Mouse (Mus musculus): Measurements from ENCODE around the gene Gm28230. TPM values are rescaled to one million over a fixed set of nuclear protein-coding genes. Genes with fewer than 3 reads are reported as not detected.

The Gm28230 gene
- polyA plus RNA-seq, 1 experiment = 0.18 TPM

GRCm38 (mm10) chr2:74710929-74711543 lies 15.5 kb upstream of the Gm28230 start:
- H3K4me1 ChIP-seq (ENCODE audit: control insufficient read depth, insufficient read depth, low read length) = no peaks in the 10 kb centered on the region
- TF ChIP-seq CTCF (IDR thresholded peaks at IDR 0.05; ENCODE audit: insufficient read depth, low read length) = no peak
- no peak for TF ChIP-seq POLR2A (IDR thresholded peaks at IDR 0.05; ENCODE audit: borderline replicate concordance, extremely low read depth, low read depth, low read length)
- no peak overlapping the region for H3K4me3 ChIP-seq (replicated peaks; ENCODE audit: extremely low read depth, low read depth, low read length)
- WGBS = 5% methylated on average over 16 of the region's 16 CpGs
- no peak for DNase-seq

- H3K4me3 ChIP-seq (replicated peaks; ENCODE audit: extremely low read depth, low read depth, low read length) = no peak within 1 kb of the TSS
- H3K4me1 ChIP-seq (ENCODE audit: control insufficient read depth, insufficient read depth, low read length) = no peaks in the 10 kb centered on the region
- 3% methylated on average over 65 of the region's 65 CpGs for WGBS
- no peak for TF ChIP-seq CTCF (IDR thresholded peaks at IDR 0.05; ENCODE audit: insufficient read depth, low read length)
- TF ChIP-seq POLR2A (IDR thresholded peaks at IDR 0.05; ENCODE audit: borderline replicate concordance, extremely low read depth, low read depth, low read length) = no peak
- DNase-seq = no peak
Observed at GRCm38 (mm10) chr2:74711721-74712621, 14.6 kb upstream of the Gm28230 start, which contains the start of the genes Hoxd3 and Hoxd4. TSS of gene Hoxd3 (plus strand) at chr2:74711927. TSS of gene Hoxd4 (plus strand) at chr2:74711929.

- H3K4me1 ChIP-seq (ENCODE audit: control insufficient read depth, insufficient read depth, low read length) = no peaks in the 10 kb centered on the region
- DNase-seq = no peak
- no peak for TF ChIP-seq CTCF (IDR thresholded peaks at IDR 0.05; ENCODE audit: insufficient read depth, low read length)
- no peak for TF ChIP-seq POLR2A (IDR thresholded peaks at IDR 0.05; ENCODE audit: borderline replicate concordance, extremely low read depth, low read depth, low read length)
- WGBS = 11% methylated on average over 19 of the region's 19 CpGs
- no peak overlapping the region for H3K4me3 ChIP-seq (replicated peaks; ENCODE audit: extremely low read depth, low read depth, low read length)
Observed at GRCm38 (mm10) chr2:74713239-74714150, 13.0 kb upstream of the Gm28230 start.

- Histone ChIP-seq H3K4me3 (replicated peaks; ENCODE audit: extremely low read depth, low read depth, low read length) (no peak overlapping the region), H3K4me1 (ENCODE audit: control insufficient read depth, insufficient read depth, low read length) (no peaks in the 10 kb centered on the region)
- TF ChIP-seq CTCF (IDR thresholded peaks at IDR 0.05; ENCODE audit: insufficient read depth, low read length) = no peak
- no peak for DNase-seq
- WGBS = 16% methylated on average over 18 of the region's 18 CpGs
Observed at GRCm38 (mm10) chr2:74714156-74714789, 12.3 kb upstream of the Gm28230 start.

GRCm38 (mm10) chr2:74714881-74715280 lies 11.6 kb upstream of the Gm28230 start:
- no peak for DNase-seq
- TF ChIP-seq CTCF (IDR thresholded peaks at IDR 0.05; ENCODE audit: insufficient read depth, low read length) (no peak), POLR2A (IDR thresholded peaks at IDR 0.05; ENCODE audit: borderline replicate concordance, extremely low read depth, low read depth, low read length) (no peak)
- no peaks in the 10 kb centered on the region for H3K4me1 ChIP-seq (ENCODE audit: control insufficient read depth, insufficient read depth, low read length)
- no peak overlapping the region for H3K4me3 ChIP-seq (replicated peaks; ENCODE audit: extremely low read depth, low read depth, low read length)
- WGBS = 4% methylated on average over 14 of the region's 14 CpGs

- WGBS = 5% methylated on average over 26 of the region's 26 CpGs
- H3K4me3 ChIP-seq (replicated peaks; ENCODE audit: extremely low read depth, low read depth, low read length) = peak overlapping the region; percentile 18
- peak; percentile 70 for DNase-seq
- no peaks in the 10 kb centered on the region for H3K4me1 ChIP-seq (ENCODE audit: control insufficient read depth, insufficient read depth, low read length)
- TF ChIP-seq POLR2A (IDR thresholded peaks at IDR 0.05; ENCODE audit: borderline replicate concordance, extremely low read depth, low read depth, low read length) (no peak), CTCF (IDR thresholded peaks at IDR 0.05; ENCODE audit: insufficient read depth, low read length) (peak; percentile 84)
Observed at GRCm38 (mm10) chr2:74715504-74716241, 10.9 kb upstream of the Gm28230 start.

- no peak for DNase-seq
- WGBS = 24% methylated on average over 2 of the region's 2 CpGs
- no peak for TF ChIP-seq POLR2A (IDR thresholded peaks at IDR 0.05; ENCODE audit: borderline replicate concordance, extremely low read depth, low read depth, low read length)
- no peak for TF ChIP-seq CTCF (IDR thresholded peaks at IDR 0.05; ENCODE audit: insufficient read depth, low read length)
- Histone ChIP-seq H3K4me1 (ENCODE audit: control insufficient read depth, insufficient read depth, low read length) (no peaks in the 10 kb centered on the region), H3K4me3 (replicated peaks; ENCODE audit: extremely low read depth, low read depth, low read length) (no peak overlapping the region)
Observed at GRCm38 (mm10) chr2:74720384-74720783, 6.1 kb upstream of the Gm28230 start.

GRCm38 (mm10) chr2:74720955-74721491 lies 5.5 kb upstream of the Gm28230 start:
- TF ChIP-seq CTCF (IDR thresholded peaks at IDR 0.05; ENCODE audit: insufficient read depth, low read length) (no peak), POLR2A (IDR thresholded peaks at IDR 0.05; ENCODE audit: borderline replicate concordance, extremely low read depth, low read depth, low read length) (no peak)
- Histone ChIP-seq H3K4me3 (replicated peaks; ENCODE audit: extremely low read depth, low read depth, low read length) (no peak overlapping the region), H3K4me1 (ENCODE audit: control insufficient read depth, insufficient read depth, low read length) (no peaks in the 10 kb centered on the region)
- no peak for DNase-seq
- 27% methylated on average over 5 of the region's 5 CpGs for WGBS

Measured in lung, adult 2 months (tissue).